Mouse (Mus musculus): ENCODE data around the gene Tmem94. TPM values are rescaled to one million over a fixed set of nuclear protein-coding genes. Genes with fewer than 3 reads are reported as not detected.

Tmem94 gene
- total and polyA plus RNA-seq, 3 experiments = 6.4 to 27.4 (median 15.0) TPM

DNA sequence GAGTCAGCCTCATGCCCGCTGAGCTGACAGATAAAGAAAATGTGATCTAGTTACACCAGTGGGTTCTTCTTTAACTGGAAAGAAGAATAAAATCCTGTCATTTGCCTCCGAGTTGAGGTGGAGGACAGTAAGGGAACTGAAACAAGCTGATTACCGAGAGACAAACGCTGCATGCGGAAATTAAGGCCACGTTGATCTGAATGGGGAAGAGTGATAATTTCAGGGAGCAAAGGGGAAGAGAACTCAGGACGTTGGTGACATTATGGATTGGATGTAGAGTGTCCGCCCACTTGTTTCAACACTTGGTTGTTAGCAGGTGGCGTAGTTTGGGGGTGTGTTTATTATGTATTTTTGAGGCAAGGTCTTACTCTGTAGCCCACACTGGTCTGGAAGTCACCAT is 22.3 kb upstream of the Tmem94 start:
- H3K4me2 ChIP-seq (ENCODE audit: insufficient read depth, low read depth, poor library complexity, severe bottlenecking) = no peak overlapping the region
- H3K79me2 ChIP-seq (replicated peaks; ENCODE audit: control insufficient read depth, extremely low read depth, insufficient read depth, poor library complexity, severe bottlenecking) = no peaks in the 10 kb centered on the region
- H3K27ac ChIP-seq (ENCODE audit: insufficient read depth, low read depth) = no peak overlapping the region
- dilution Hi-C loops (cut with MboI; ENCODE audit: extremely low pct_ligation_motif_present, extremely low pct_unique_long_range_greater_than_20kb, low sequenced_read_pairs) (no loop called here), in situ Hi-C loops (cut with MboI; ENCODE audit: low pct_ligation_motif_present, low pct_unique_long_range_greater_than_20kb, low sequenced_read_pairs) (no loop called here)
- 0 out of 4 replicates have a peak, but pooled peaks cover 4 to 6% of the 10 kb centered on the region in 2 experiments for H3K4me1 ChIP-seq (ENCODE audit: control insufficient read depth in 1 of 2, insufficient read depth in 2 of 2)
- DNase-seq (ENCODE audit: extremely low read depth) = no peak
- no peak overlapping the region for H3K4me3 ChIP-seq (replicated peaks in 1 of 3; ENCODE audit: low read depth in 2 of 3, low read length in 2 of 3, poor library complexity in 1 of 3)
- TF ChIP-seq IRF4 (IDR thresholded peaks at IDR 0.05; ENCODE audit: low read depth, low read length) = 0 out of 2 replicates have a peak, but pooled peaks have one; percentile 17
- no peak for TF ChIP-seq ZC3H11A (IDR thresholded peaks at IDR 0.05; ENCODE audit: low read depth, low read length)
- peaks cover 4% of the 10 kb centered on the region for H3K9me3 ChIP-seq (replicated peaks; ENCODE audit: low read length)
- peaks cover 2% of the 10 kb centered on the region for H3K27me3 ChIP-seq (replicated peaks)
- H3K9ac ChIP-seq (ENCODE audit: insufficient read depth, low read depth) = no peak overlapping the region
- no peaks in the 10 kb centered on the region for H3K36me3 ChIP-seq (replicated peaks in 1 of 2; ENCODE audit: control insufficient read depth in 1 of 2, insufficient read depth in 1 of 2, low read length in 1 of 2)

GRCm38 (mm10) chr11:115744385-115744784 is 20.8 kb upstream of the Tmem94 start:
- Histone ChIP-seq H3K4me3 (replicated peaks in 1 of 3; ENCODE audit: low read depth in 2 of 3, low read length in 2 of 3, poor library complexity in 1 of 3) (no peak overlapping the region), H3K79me2 (replicated peaks; ENCODE audit: control insufficient read depth, extremely low read depth, insufficient read depth, poor library complexity, severe bottlenecking) (no peaks in the 10 kb centered on the region), H3K4me2 (ENCODE audit: insufficient read depth, low read depth, poor library complexity, severe bottlenecking) (no peak overlapping the region), H3K4me1 (ENCODE audit: control insufficient read depth in 1 of 2, insufficient read depth in 2 of 2) (0 out of 4 replicates have a peak, but pooled peaks cover 4 to 6% of the 10 kb centered on the region in 2 experiments), H3K27ac (ENCODE audit: insufficient read depth, low read depth) (no peak overlapping the region), H3K9me3 (replicated peaks; ENCODE audit: low read length) (peaks cover 4% of the 10 kb centered on the region), H3K9ac (ENCODE audit: insufficient read depth, low read depth) (no peak overlapping the region), H3K27me3 (replicated peaks) (peaks cover 5% of the 10 kb centered on the region), H3K36me3 (replicated peaks in 1 of 2; ENCODE audit: control insufficient read depth in 1 of 2, insufficient read depth in 1 of 2, low read length in 1 of 2) (no peaks in the 10 kb centered on the region)
- no peak for DNase-seq (ENCODE audit: extremely low read depth)
- dilution Hi-C loops (cut with MboI; ENCODE audit: extremely low pct_ligation_motif_present, extremely low pct_unique_long_range_greater_than_20kb, low sequenced_read_pairs) (no loop called here), in situ Hi-C loops (cut with MboI; ENCODE audit: low pct_ligation_motif_present, low pct_unique_long_range_greater_than_20kb, low sequenced_read_pairs) (no loop called here)
- TF ChIP-seq MAZ (IDR thresholded peaks at IDR 0.05; ENCODE audit: low read depth, low read length) = no peak
- TF ChIP-seq ZNF384 (IDR thresholded peaks at IDR 0.05; ENCODE audit: low read depth, low read length) = peak; percentile 64
- peak; percentile 33; the same call in 1 of the 2 replicates for TF ChIP-seq BHLHE40 (IDR thresholded peaks at IDR 0.05; ENCODE audit: low read depth, low read length)

- Histone ChIP-seq H3K27ac (ENCODE audit: insufficient read depth, low read depth) (no peak overlapping the region), H3K79me2 (replicated peaks; ENCODE audit: control insufficient read depth, extremely low read depth, insufficient read depth, poor library complexity, severe bottlenecking) (no peaks in the 10 kb centered on the region), H3K4me3 (replicated peaks in 1 of 3; ENCODE audit: low read depth in 2 of 3, low read length in 2 of 3, poor library complexity in 1 of 3) (no peak overlapping the region), H3K36me3 (replicated peaks in 1 of 2; ENCODE audit: control insufficient read depth in 1 of 2, insufficient read depth in 1 of 2, low read length in 1 of 2) (no peaks in the 10 kb centered on the region), H3K27me3 (replicated peaks) (peaks cover 7% of the 10 kb centered on the region), H3K4me1 (ENCODE audit: control insufficient read depth in 1 of 2, insufficient read depth in 2 of 2) (0 out of 4 replicates have a peak, but pooled peaks cover 4% of the 10 kb centered on the region in 2 experiments), H3K9me3 (replicated peaks; ENCODE audit: low read length) (peaks cover 4% of the 10 kb centered on the region), H3K4me2 (ENCODE audit: insufficient read depth, low read depth, poor library complexity, severe bottlenecking) (no peak overlapping the region), H3K9ac (ENCODE audit: insufficient read depth, low read depth) (no peak overlapping the region)
- TF ChIP-seq USF1 (IDR thresholded peaks at IDR 0.05; ENCODE audit: low read depth, low read length) = no peak
- no peak for TF ChIP-seq RCOR1 (conservative IDR thresholded peaks at IDR 0.05; ENCODE audit: low read depth, low read length)
- TF ChIP-seq CHD1 (IDR thresholded peaks at IDR 0.05; ENCODE audit: low read depth, low read length) = no peak
- no peak for TF ChIP-seq JUND (conservative IDR thresholded peaks at IDR 0.05; ENCODE audit: low read depth, low read length)
- no peak for TF ChIP-seq MXI1 (IDR thresholded peaks at IDR 0.05; ENCODE audit: low read depth, low read length)
- TF ChIP-seq CTCF (conservative IDR thresholded peaks at IDR 0.05 in 1 of 2, IDR thresholded peaks at IDR 0.05 in 1 of 2; ENCODE audit: low read depth in 2 of 2, low read length in 2 of 2) = no peak
- TF ChIP-seq TCF12 (IDR thresholded peaks at IDR 0.05; ENCODE audit: low read depth, low read length) = no peak
- in situ Hi-C loops (cut with MboI; ENCODE audit: low pct_ligation_motif_present, low pct_unique_long_range_greater_than_20kb, low sequenced_read_pairs) (no loop called here), dilution Hi-C loops (cut with MboI; ENCODE audit: extremely low pct_ligation_motif_present, extremely low pct_unique_long_range_greater_than_20kb, low sequenced_read_pairs) (no loop called here)
- DNase-seq (ENCODE audit: extremely low read depth) = no peak
Observed at GRCm38 (mm10) chr11:115746109-115746508, 19.1 kb upstream of the Tmem94 start.
